Mouse (Mus musculus) left cerebral cortex, postnatal 25 days (tissue): ENCODE measurements around the gene Pald1. TPM values are rescaled to one million over a fixed set of nuclear protein-coding genes. Genes with fewer than 3 reads are reported as not detected.
A peak's percentile ranks its signal among the peaks of the same experiment; 100 is the strongest.

Source experiments
- DNase-seq, 2 experiments: peaks; one replicate each; pipeline ENCODE4 v3.0.0; 2022; ENCODE audit warnings: low spot score in 2 of 2, mixed read lengths in 1 of 2
- intact Hi-C: fragments of 180-260 bp; cut with DNase I; formaldehyde crosslinking; loops from one replicate; pipeline ENCODE4 v1.15.1; 2025
- total RNA-seq, 2 experiments: library from RNA; stranded (reverse); gene quantifications; 2 replicates each; pipeline ENCODE4 v1.2.3; 2021

Pald1 gene
- total RNA-seq, 2 experiments from 2014 or later = 9.0 to 10.2 TPM

DNA sequence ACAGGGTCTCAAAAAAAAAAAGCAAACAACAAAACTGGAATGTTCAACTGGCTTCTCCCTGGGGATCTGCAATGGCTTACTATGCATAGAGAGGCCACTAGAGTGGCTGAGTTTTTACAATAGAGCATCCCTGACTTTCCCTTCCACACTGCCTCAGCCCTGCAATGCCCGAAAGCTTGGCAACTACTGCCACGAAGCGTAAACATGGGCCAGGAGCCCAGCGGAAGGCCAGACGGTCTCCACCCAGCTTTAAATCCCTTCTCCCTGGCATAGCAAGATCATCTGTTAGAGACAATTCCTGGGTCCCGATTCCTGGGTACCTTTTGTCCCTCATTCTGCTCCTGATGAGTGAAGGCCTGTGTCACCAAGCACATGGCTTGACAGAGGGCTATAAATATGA, 79.3 kb downstream of the Pald1 start:
- intact Hi-C loops = no loop called here
- DNase-seq = no peak

DNA sequence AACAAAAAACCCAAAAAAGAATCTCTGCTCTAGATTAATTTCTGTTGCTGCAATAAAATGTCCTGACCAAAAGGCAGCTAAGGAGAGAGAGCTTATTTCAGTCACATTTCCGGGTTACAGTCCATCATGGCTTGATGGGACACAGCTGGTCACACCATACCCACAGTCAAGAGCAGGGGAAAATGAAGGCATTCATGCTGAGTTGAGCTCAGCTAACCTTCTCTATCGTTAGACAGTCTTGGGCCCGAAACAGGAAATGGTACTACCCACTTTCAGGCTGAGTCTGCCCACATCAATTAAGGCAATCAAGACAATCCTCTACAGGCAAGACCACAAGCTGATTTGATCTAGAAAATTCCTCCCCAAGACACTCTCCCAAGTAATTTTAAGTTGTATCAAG, 82.3 kb downstream of the Pald1 start:
- DNase-seq = no peak
- intact Hi-C loops = no loop called here

DNA sequence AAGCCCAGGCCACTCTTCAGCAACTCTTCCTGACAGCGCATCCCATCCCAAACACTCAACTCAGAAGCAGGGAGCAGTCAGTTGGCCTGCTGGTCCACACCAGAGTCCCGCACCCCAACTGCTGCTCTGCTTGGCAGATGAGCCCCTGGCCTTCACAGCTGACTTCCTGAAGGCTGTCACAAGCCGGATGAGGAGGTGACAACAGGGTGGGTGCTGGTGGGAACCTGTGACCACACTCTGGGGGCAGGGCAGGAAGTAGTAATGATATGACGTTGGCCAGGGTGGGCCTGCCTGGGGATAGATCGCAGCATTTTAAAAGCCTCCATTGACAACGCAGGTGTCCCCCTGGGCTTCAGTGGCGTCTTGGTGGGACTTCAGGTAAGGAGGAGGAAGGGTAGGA, 85.9 kb downstream of the Pald1 start, which contains the start of gene Prf1:
TSS of gene Prf1 (plus strand) at position 357 of the 400 bp plus-strand sequence.
- no peak for DNase-seq
- intact Hi-C loops = no loop called here

DNA sequence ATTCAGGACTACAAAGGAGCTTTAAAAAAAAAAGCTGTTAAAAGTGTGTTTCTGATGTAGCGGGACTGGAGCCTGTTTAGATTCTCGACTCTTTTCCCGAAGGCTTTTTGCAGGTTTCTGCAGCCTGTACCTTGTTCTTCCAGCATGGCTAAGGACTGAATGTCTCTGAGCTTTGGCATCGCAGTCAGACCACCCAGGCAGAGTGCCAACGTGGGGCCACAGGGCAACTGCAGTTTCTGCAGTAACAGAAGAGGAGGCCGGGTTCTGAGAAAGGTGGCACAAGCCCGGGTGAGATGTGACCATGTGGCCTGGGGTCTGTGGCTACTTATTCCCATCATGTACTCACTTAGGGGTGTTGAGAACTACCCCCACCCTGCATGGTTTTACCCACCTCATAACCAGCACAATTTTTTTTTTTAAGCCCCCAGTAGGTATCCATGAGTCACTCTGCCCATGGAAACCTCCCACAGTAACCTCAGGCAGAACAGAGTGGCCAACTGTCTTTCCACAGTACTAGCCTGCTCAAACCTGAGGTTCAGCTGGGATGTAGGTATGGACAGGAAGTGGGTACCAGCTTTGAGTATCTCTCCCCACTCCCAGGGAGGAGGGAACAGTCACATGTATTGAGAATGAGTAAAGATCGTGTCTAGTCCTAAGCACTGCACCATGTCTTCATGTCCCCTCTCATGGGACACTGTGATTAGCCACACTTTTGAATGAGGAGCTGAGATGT, 86.5 kb downstream of the Pald1 start:
- DNase-seq = no peak
- intact Hi-C loops = no loop called here

DNA sequence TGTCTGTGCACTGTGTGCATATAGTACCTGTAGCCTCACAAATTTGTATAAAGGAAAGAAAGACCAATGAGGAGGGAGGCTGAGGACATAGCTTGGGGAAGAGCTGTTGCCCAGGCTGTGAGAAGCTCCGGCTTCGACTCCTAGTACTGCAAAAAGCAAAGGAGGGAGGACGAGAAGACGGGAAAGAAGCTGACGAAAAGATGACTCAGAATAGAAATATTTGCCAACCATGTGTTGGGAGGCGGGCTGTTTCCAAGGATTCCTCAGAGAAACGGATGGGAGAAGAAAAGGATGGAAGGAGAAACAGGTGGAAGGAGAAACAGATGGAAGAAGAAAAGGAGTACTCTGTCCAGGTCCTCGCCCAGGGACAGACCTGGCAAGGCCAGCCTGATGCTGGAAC, 89.1 kb downstream of the Pald1 start:
- peak; percentile 29 to 71 for DNase-seq
- intact Hi-C loops = no loop called here

DNA sequence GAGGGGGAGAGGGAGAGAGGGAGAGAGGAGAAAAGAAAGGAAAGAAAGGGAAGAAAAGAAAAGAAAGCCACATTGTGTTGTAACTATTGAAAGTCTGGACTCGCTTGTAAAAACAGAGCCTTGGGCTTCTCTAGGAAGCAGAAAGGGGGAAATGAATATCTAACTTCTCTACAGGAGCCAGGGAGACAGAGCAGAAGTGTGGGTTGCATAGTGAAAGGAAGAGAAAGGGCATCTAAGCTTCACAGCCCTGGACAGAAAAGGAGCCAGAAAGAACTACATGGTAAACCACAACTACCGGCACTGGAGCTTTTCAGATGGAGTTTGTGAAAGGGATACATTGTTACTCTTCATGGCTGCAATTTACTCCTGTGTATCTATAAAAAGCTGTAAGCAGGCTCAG, 92.9 kb downstream of the Pald1 start:
- DNase-seq = no peak
- intact Hi-C loops = no loop called here

DNA sequence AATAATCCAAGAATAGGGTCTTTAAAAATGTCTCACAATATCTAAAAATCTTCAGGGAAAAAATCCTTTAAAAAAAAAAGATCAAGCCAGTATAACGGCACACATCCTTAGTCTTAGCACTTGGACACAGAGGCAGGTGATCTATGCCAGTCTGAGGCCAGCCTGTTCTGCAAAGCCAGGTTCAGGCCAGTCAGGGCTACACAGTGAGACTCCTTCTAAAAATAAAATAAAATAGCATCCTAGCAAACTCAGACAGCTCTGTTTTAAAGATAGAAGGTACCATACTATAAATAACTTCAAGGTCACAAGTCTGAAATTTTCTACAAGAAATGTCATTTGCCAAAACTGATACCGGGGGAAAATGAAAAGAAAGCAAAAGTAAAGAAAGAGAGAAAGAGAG, 93.3 kb downstream of the Pald1 start:
- intact Hi-C loops = no loop called here
- no peak for DNase-seq

DNA sequence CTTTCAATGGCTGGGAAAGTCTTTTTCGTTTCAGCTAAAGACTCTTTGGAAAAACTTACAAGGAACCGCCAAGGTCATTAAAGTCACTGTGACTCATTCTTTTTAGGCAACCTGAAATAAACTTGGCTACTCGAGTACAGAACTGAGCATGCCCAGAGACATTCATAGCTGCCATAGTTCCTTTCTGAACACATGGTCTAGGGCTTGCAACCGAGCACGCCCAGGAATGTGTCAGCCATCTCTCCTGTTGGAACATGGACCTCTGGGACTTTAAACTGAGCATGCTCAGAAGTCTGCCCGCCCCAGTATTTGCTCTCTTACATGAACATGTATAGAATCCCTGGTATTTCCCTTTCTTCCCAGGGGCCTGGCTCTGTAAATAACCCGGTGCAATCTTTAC, 97.1 kb downstream of the Pald1 start:
- no peak for DNase-seq
- intact Hi-C loops = no loop called here

DNA sequence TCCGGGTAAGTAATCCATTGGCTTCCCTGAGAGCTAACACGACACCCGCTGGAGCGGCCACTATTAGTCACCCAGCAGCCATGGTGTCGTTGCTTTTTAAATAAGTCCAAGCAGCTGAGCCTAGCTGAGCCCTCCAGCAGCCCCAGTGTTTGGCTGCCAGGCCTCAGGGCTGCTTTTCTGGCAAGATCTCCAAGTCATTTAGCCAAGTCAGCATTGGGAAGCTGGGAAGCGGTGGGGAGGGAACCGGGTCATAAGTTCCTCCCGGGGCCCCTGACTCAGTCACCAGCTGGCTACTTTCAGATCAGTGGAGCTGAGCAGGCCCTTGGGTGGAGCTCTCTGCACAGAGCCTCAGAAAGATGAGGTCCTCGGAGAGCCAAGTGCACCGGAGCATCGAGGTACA, 98.1 kb downstream of the Pald1 start:
- no peak for DNase-seq
- intact Hi-C loops = no loop called here

DNA sequence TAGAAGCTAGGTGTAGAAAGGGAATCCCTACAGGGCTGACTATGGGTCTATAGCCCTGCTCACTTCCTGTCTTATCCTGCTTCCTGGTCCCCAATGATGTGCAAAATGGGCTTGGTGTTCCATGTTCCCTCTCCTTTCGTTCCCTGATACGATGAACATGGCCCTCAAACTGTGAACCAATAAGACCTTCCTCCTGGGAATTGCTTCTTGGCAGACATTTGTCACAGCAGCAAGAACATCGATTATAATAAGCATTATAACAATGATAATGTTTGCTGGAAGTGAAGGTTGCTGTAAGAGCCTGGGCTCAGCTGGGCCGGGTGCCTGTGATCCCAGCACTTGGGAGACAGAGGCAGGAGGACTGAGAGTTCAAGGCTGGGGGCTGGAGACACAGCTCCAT, 99.0 kb downstream of the Pald1 start:
- intact Hi-C loops = no loop called here
- DNase-seq = no peak

DNA sequence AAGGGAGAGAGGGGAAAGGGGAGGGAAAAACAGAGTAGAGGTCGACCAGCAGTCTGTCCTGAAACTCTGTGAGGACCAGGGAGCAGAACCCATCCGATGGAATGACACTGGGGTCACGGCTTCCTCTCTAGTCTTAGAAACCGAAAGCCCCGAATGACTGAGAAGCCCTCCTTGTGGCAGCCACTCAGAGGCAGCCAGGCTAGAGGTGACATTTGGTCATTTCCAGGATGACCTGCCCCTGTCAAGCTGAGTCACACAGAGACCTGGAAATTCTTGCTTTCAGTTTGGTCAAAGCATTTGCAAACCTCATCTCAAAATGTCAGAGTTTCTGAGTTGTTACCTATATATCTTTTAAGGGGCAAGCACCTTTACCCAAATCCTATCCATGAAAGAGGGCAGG, 102.2 kb downstream of the Pald1 start:
- intact Hi-C loops = no loop called here
- DNase-seq = no peak

DNA sequence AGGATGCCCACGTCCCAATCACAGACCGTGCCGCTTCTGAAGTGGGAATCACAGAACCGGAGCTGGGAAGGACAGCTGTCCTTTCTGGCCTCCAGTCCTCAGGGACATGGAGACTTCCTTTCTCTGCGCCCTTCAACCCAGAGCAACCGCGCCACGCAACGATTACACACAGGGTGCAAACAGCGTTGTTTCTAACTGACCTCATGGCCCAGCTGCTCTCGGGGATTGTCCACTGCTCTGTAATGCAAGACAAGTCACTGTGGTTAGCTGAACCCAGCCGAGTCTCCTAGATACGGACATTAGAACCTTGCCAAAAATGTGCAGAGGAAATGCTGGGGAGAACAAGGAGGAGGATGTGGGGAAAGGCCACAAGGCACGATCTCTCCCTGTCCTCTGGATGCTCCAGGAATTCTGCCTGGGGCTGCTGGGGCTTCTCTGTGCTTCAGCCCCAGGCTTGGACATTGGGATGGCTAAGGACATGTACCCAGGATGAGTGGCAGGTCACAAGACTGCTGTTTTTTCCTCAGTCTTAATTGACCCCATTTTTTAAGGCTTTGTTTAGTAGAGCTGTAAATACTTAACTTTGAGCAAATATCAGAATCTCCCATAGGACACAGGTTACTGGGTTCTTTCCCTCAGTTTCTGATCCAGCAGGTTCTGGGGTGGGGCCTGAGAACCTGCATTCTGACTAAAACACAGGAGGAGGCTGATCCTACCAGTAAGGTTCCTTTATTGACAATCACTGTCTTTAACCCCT, 105.2 kb downstream of the Pald1 start:
- DNase-seq = no peak
- intact Hi-C loops = loop anchor here (2.0 kb wide), 1 partner anchor 59 kb away; no protein-coding TSS in a partner anchor

DNA sequence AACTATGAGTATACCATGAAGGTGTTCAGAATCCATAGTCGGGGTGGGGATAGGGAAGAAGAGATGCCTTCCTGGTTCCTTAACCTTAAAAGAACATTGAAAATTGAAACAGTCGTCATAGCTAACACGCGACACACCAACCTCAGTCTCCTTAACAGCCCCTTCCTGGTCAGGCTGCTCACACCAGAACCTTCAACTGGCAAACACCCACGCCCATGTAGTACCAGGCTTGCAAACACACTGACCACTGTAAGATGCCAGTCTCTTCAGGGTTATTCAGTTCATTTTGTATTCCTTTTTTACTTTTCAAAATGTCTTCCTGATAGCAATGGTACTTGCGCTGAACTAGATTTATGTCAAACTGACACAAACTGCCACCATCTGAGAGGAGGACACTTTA, 106.3 kb downstream of the Pald1 start:
- DNase-seq = no peak
- intact Hi-C loops = loop anchor here (2.0 kb wide), 1 partner anchor 60 kb away; no protein-coding TSS in a partner anchor

DNA sequence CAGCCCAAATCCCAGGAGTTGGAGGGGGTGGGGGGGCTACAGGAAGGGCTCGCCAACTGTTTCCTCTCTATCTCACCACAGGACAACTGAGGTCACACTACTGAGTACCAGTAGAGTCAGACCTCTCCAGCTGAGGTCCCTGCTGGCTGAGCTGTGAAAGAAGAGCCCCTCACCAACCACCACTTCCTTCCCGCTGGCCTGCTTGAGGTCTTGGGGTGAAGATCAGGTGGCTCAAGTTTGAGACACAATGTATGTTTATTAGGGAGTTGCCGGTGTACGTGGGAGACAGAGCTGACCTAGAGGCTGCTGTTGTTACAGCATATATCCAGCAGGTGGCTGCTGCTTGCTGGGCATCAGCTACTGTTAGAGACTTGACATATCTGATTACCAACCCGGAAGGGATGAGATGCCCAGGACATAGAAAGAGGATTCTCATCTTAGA, 107.6 kb downstream of the Pald1 start:
- intact Hi-C loops = loop anchor here (2.0 kb wide), 1 partner anchor 61 kb away; no protein-coding TSS in a partner anchor
- peak in 1 of 2 experiments; percentile 17 for DNase-seq

DNA sequence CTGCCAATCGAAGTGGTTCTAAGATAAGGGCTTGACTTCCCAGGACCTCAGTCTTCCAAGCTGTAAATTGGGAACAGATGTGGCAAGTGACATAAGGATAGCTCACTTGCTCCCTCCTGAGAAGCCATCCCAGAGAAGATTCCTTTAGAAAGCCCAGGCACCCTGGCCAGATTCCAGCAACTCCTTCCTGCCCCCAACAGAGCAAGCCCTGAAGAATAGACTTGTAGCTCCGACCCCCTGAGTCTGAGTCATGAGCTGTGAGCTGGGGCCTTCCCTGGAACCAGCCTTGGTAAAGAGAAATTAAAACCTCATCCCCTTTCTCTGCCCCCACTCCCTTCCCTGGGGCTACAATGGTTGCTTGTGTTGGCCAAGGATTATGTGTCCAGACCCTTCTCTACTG, 108.8 kb downstream of the Pald1 start:
- DNase-seq = no peak
- intact Hi-C loops = no loop called here

DNA sequence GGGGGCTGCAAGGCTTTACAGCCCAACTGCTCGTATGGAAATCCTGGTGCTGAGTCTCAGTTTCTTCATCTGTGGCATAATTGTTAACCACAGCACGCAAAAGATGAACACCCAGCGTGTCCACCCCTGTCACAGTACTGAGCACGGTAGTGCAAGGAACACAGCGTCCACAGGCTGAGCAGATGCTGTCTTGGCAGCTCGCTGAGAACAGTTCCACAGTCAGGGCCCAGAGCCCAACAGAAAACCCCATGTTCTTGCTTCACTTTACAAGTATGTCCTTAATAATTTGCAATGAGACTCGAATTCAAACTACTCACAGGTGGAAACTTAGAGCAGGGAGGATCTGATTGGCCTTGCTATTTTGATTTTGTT, 109.5 kb downstream of the Pald1 start:
- DNase-seq = no peak
- intact Hi-C loops = no loop called here

DNA sequence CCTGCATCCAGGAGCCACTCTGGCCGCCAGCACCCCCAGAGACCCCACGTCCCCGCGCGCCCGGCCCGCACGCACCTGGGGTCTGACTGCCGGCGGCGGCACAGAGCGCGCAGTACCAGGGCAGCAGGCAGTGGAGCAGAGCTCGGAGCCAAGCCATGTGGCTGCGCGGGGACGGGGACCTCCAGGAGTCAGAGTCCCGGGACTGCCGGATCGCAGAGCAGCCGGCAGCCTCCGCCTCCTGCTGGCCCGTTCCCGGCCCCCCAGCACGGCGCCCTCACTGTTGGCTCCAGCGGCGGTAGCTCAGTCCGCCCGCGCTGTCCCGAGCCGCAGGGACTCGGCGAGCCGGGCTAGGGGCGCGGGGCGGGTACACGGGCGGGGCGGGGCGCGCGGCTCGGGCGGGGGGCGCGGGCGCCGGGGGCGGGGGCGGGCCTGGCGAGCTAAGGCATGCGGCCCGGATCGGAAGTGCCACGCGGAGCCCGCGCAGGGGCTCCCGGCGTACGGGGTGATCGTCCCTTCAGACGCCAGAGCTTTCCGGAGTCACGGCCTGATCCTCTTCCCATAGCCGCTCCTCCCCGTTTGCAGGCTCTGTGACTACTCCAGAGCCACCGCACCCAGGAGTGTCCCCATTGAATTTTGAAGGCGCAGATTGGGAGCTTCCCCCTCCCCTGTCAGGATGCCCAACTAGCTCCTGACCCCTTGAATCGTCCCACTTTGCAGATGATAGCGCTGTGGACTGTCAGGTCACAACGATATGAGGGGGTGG, 110.1 kb downstream of the Pald1 start, which contains the start of gene Adamts14:
TSS of gene Adamts14 (minus strand) at position 358 of the 763 bp plus-strand sequence.
- intact Hi-C loops = no loop called here
- no peak for DNase-seq

DNA sequence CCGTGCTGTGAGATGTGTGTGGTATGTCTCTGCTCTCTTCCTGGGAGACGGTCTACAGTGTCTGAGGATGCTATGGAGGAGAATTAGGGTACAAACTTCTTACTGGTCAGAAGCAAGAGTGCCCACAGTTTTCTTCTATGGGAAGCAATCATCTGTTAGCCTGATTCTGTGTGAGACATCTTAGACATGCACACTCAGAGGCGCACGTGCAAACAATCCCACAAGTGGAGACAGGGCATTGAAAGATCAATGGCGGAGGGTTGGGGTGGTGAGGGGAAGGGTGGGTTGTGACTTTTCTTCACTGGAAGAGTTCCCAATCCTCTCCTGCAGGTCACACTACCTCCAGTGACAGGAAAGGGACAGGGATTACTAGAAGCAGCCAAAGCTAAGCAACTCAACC, 110.7 kb downstream of the Pald1 start:
- no peak for DNase-seq
- intact Hi-C loops = no loop called here

DNA sequence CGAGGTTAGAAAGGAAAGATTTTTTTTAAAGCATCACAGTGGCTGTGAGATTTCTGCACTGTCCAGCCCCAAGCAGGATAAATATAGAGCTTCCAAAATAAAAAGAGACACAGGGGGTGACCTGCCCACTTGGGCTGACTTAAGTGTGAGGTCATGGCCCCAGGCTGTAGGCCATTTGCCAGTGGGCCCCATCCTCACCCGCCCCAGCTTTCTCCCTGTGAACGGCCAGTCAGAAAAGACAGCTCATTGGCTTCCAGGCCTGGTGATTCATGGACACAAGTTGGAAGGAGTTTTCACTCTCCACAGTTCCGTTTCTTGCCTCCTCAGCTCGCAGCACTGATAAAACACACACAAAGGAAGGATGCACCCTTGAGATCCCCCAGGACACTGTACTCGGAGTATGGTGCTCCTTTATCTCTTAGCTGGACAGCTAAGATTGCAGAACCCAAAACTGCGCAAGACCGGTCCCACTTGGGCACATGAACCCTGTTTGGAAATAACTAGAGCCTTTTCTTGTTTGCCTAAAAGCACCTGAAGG, 111.2 kb downstream of the Pald1 start:
- intact Hi-C loops = no loop called here
- no peak for DNase-seq
